Mouse (Mus musculus) ZHBTc4 (cell line): ENCODE results near the gene Agbl1.

ENCODE experiments used
- DNase-seq: peaks from one replicate; pipeline ENCODE4 v3.0.0-alpha.2; 2011; ENCODE audit warnings: low read depth, low spot score

The Agbl1 gene

DNA sequence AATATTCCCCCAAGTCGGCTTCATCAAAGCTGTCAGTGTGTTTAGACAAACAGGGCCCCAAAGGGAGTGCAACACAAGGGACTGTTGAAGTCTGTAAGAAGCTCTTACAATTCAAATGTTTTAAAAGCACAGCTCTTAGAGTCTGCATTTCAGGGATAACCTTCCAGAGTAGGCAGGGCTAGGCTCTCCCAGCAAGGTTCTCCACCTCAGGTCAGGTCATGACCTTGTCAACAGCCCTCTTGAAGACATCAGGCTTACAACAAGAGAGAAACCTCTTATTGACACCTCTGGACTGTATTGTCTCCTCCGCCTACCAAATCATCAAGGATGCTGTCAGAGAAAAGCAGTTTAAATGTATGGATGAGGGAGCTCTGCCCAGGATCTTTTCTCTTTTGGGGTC lies 692.0 kb downstream of the Agbl1 start:
- DNase-seq = peak; percentile 67

DNA sequence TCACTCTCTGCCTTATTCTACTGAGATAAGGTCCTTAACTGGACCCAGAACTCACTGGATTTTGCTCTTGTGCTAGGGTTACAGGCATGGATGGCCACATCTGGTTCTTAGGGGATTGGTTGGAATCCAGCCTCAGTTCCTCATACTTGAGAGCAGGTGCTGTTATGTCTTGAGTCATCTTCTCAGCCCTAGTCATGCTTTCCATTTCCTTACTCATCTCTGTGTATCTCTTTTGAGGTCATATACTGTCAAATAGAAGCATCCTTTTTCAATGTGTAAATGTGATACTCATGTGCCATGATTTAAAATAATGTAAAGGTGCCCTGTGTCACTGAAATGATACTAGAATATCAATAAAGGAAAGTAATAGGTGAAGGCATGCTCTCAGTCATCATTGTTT lies 705.5 kb downstream of the Agbl1 start:
- DNase-seq = no peak

DNA sequence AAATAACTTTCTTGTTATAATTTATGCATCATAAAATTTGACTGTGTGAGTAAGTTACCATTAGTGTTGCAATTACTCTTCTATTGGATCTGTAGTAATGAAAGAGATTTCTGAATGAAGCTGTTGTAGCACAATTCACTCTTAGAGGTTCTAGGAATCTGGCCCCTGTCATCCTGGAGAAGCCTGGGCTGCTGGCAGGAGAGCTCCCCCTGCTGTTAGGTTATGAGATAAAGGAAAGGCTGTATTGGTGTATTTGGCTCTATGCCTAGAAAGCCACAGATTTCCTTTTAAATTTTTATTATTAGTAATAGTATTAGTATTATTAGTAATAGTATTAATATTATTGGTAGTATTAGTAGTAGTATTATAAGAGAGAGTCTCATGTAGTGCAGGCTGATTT lies 711.8 kb downstream of the Agbl1 start:
- DNase-seq = peak; percentile 44

- DNase-seq = no peak
Measured at GRCm38 (mm10) chr7:76971334-76971733, 741.6 kb downstream of the Agbl1 start.

- no peak for DNase-seq
Measured at GRCm38 (mm10) chr7:77009571-77009970, 779.9 kb downstream of the Agbl1 start.

DNA sequence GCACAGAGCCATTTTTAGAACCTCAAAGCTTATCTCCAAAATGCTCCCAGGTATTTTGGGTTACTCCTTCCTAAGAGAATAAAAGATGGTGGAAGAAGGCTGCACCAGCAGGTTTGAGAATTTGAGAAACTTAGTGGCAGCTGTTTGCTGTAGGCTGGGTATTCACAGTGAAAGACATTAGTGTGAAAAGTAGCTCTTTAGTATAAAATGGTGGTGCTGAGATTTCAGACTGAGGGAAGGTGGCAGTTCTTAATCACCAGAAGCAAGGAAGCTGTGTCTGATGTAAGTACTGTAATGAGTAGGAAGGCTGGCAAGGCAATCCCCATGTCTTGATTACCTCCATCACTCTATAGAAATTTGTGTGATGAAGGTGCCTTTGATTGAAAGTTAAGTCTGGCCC lies 799.3 kb downstream of the Agbl1 start:
- DNase-seq = no peak

GRCm38 (mm10) chr7:77076033-77076432 lies 846.3 kb downstream of the Agbl1 start:
- DNase-seq = no peak

GRCm38 (mm10) chr7:77087266-77087665 lies 857.6 kb downstream of the Agbl1 start:
- DNase-seq = no peak

DNA sequence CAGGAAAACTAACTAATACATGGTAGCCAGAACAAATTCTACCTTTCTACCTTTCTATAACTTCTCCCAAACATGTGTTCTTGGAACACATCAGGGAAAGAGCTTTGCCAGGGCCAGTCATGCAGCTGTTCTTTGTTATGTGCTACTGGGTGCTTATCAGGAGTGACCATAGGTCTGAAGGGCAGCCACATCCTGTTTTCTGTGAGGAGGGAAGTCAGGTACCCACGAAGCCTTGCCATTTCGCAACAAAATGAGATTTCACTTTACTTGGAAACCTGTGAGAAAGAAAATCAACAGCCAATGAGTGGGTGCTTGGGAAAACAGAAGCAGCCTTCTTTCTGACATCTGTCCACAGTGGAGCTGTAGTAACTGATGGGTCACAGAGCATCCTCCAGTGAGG lies 865.5 kb downstream of the Agbl1 start:
- DNase-seq = no peak

- DNase-seq = no peak
Measured at GRCm38 (mm10) chr7:77114021-77114420, 884.3 kb downstream of the Agbl1 start.

- DNase-seq = no peak
Measured at GRCm38 (mm10) chr7:77129045-77129444, 899.4 kb downstream of the Agbl1 start.

- DNase-seq = no peak
Measured at GRCm38 (mm10) chr7:77131950-77132349, 902.3 kb downstream of the Agbl1 start.

DNA sequence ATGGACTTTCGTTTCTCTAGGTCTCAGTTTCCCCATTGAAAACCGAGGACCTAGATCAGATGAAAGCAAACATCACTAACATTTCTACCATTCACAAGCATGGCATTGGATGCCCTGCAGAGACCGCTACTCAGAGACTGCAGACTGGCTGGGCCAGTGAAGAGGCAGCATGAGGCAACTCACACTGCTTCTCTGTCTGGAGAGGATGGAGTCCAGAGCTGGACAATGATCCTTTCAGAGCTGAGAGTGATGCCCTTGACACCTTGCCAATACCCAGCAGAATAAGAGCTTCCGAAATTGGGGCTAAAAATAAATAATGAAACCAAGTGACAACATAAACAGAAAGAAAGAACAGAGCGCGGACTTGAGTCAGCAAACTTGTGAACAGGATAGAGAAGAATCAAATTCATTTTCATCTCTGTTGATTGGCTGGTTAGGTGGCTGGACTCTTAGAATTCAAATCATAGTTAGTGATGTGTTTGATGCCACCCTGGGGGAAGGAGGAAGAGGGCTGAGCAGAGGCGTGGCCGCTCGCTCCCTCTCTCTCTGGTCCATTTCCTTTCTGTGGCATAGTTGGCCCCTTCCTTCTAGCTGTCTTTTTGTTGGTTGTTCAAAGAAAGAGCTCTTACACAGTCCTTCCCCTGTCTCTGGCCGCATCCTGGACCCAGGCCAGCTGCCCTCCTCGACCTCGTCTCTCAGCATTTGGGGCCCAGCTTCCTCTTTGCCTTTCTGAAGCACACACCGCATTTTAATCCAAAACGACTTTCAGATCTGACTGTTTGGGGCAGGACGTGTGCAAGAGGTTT lies 903.1 kb downstream of the Agbl1 start:
- no peak for DNase-seq

- DNase-seq = no peak
Measured at GRCm38 (mm10) chr7:77134860-77135259, 905.2 kb downstream of the Agbl1 start.

GRCm38 (mm10) chr7:77138707-77139106 lies 909.0 kb downstream of the Agbl1 start:
- no peak for DNase-seq

DNA sequence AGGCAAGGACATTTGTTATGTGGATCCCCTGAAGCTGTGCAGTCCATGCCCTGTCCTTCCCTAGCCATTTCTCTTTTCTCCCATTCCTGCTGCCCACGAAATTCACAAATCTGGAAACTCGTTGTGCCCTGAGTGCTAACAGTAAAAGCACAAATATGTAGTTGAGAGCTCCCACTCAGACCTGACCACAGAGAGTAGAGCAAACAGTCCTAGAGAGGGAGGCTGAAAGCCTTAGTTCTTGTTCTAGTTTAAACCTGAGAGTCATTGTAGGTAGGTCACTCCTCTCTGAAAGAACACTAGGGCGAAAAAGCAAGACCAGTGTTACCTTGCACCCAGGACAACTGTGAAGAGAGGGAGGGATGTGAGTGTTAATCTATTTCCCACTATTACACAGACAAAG lies 917.8 kb downstream of the Agbl1 start:
- no peak for DNase-seq

GRCm38 (mm10) chr7:77148820-77149219 lies 919.1 kb downstream of the Agbl1 start:
- DNase-seq = no peak

- DNase-seq = no peak
Measured at GRCm38 (mm10) chr7:77149846-77150245, 920.2 kb downstream of the Agbl1 start.

- no peak for DNase-seq
Measured at GRCm38 (mm10) chr7:77152393-77152792, 922.7 kb downstream of the Agbl1 start.

DNA sequence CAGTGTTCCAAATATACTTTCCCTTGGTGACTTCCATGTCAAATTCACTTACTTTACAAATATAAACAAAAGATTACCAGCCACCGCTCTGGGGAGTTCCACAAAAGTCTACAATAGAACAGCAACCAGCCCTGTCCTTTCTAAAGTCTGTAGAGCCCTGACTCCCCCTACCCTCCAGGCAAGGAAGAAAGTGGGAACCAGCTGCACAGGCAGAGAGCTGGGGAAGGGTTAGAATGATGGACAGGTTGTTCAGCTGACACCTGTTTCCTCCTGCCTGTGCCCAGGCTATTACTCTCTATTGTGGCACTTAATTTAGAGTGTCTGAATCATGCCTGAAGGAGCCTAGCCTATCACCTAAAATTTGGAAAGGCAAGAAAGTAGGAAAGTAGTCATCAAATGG lies 923.2 kb downstream of the Agbl1 start:
- DNase-seq = no peak

- no peak for DNase-seq
Measured at GRCm38 (mm10) chr7:77164921-77165320, 935.2 kb downstream of the Agbl1 start.
